Mouse (Mus musculus): ENCODE data around the gene Ppcs. TPM values are rescaled to one million over a fixed set of nuclear protein-coding genes. Genes with fewer than 3 reads are reported as not detected.

Ppcs gene
- polyA plus RNA-seq, 1 experiment from 2014 or later, result 29.7 TPM

GRCm38 (mm10) chr4:119412791-119413190, 9.4 kb downstream of the Ppcs start:
- no peak for DNase-seq (ENCODE audit: low spot score)
- peaks cover 15% of the 10 kb centered on the region for H3K4me1 ChIP-seq (replicated peaks)
- no peak overlapping the region for H3K27ac ChIP-seq
- H3K27me3 ChIP-seq (ENCODE audit: insufficient read depth, poor library complexity, severe bottlenecking), result peaks cover 7% of the 10 kb centered on the region
- H3K9me3 ChIP-seq, result no peaks in the 10 kb centered on the region
- H3K4me3 ChIP-seq, result no peak overlapping the region
- 80% methylated on average over 6 of the region's 6 CpGs for WGBS
- H3K36me3 ChIP-seq, result no peaks in the 10 kb centered on the region

GRCm38 (mm10) chr4:119411877-119412650, 10.2 kb downstream of the Ppcs start:
- no peaks in the 10 kb centered on the region for H3K36me3 ChIP-seq
- WGBS, result 79% methylated on average over 12 of the region's 12 CpGs
- peaks cover 15% of the 10 kb centered on the region for H3K4me1 ChIP-seq (replicated peaks)
- H3K27ac ChIP-seq, result no peak overlapping the region
- H3K9me3 ChIP-seq, result no peaks in the 10 kb centered on the region
- H3K4me3 ChIP-seq, result no peak overlapping the region
- DNase-seq (ENCODE audit: low spot score), result no peak
- H3K27me3 ChIP-seq (ENCODE audit: insufficient read depth, poor library complexity, severe bottlenecking), result peaks cover 3% of the 10 kb centered on the region

- no peaks in the 10 kb centered on the region for H3K4me1 ChIP-seq (replicated peaks)
- H3K9me3 ChIP-seq, result peaks cover 19% of the 10 kb centered on the region
- H3K27ac ChIP-seq, result no peak overlapping the region
- peaks cover 21% of the 10 kb centered on the region for H3K36me3 ChIP-seq
- H3K4me3 ChIP-seq, result no peak overlapping the region
- 70% methylated on average over 2 of the region's 2 CpGs for WGBS
- no peaks in the 10 kb centered on the region for H3K27me3 ChIP-seq (ENCODE audit: insufficient read depth, poor library complexity, severe bottlenecking)
- no peak for DNase-seq (ENCODE audit: low spot score)
These were observed 18.8 kb downstream of the Ppcs start for GRCm38 (mm10) chr4:119403431-119403830.

GRCm38 (mm10) chr4:119400896-119401295, 21.3 kb downstream of the Ppcs start:
- Histone ChIP-seq H3K4me3 (no peak overlapping the region), H3K27ac (no peak overlapping the region), H3K4me1 (replicated peaks) (no peaks in the 10 kb centered on the region), H3K9me3 (peaks cover 19% of the 10 kb centered on the region), H3K27me3 (ENCODE audit: insufficient read depth, poor library complexity, severe bottlenecking) (no peaks in the 10 kb centered on the region), H3K36me3 (peaks cover 21% of the 10 kb centered on the region)
- DNase-seq (ENCODE audit: low spot score), result no peak
- WGBS, result 62% methylated on average over 7 of the region's 7 CpGs

GRCm38 (mm10) chr4:119398751-119399150, 23.5 kb downstream of the Ppcs start:
- no peak overlapping the region for H3K4me3 ChIP-seq
- no peak for DNase-seq (ENCODE audit: low spot score)
- H3K9me3 ChIP-seq, result peaks cover 16% of the 10 kb centered on the region
- no peak overlapping the region for H3K27ac ChIP-seq
- H3K36me3 ChIP-seq, result peaks cover 17% of the 10 kb centered on the region
- WGBS, result 88% methylated on average over 7 of the region's 7 CpGs
- H3K27me3 ChIP-seq (ENCODE audit: insufficient read depth, poor library complexity, severe bottlenecking), result no peaks in the 10 kb centered on the region
- H3K4me1 ChIP-seq (replicated peaks), result no peaks in the 10 kb centered on the region

- Histone ChIP-seq H3K4me1 (replicated peaks) (0 out of 2 replicates have a peak, but pooled peaks cover 4% of the 10 kb centered on the region), H3K4me3 (no peak overlapping the region), H3K27ac (no peak overlapping the region), H3K9me3 (0 out of 2 replicates have a peak, but pooled peaks cover 4% of the 10 kb centered on the region), H3K27me3 (ENCODE audit: insufficient read depth, poor library complexity, severe bottlenecking) (no peaks in the 10 kb centered on the region), H3K36me3 (0 out of 2 replicates have a peak, but pooled peaks cover 3% of the 10 kb centered on the region)
- 96% methylated on average over 1 of the region's 1 CpGs for WGBS
- DNase-seq (ENCODE audit: low spot score), result peak; percentile 36
These were observed 31.9 kb downstream of the Ppcs start for GRCm38 (mm10) chr4:119390369-119390768.

- 51% methylated on average over 3 of the region's 3 CpGs for WGBS
- 0 out of 2 replicates have a peak, but pooled peaks cover 3% of the 10 kb centered on the region for H3K36me3 ChIP-seq
- no peak overlapping the region for H3K27ac ChIP-seq
- 0 out of 2 replicates have a peak, but pooled peaks cover 4% of the 10 kb centered on the region for H3K9me3 ChIP-seq
- H3K4me1 ChIP-seq (replicated peaks), result 0 out of 2 replicates have a peak, but pooled peaks cover 4% of the 10 kb centered on the region
- peak; percentile 5 for DNase-seq (ENCODE audit: low spot score)
- H3K27me3 ChIP-seq (ENCODE audit: insufficient read depth, poor library complexity, severe bottlenecking), result no peaks in the 10 kb centered on the region
- no peak overlapping the region for H3K4me3 ChIP-seq
These were observed 33.0 kb downstream of the Ppcs start for GRCm38 (mm10) chr4:119389184-119389583.

- DNase-seq (ENCODE audit: low spot score), result no peak
- no peak overlapping the region for H3K4me3 ChIP-seq
- H3K27me3 ChIP-seq (ENCODE audit: insufficient read depth, poor library complexity, severe bottlenecking), result no peaks in the 10 kb centered on the region
- H3K36me3 ChIP-seq, result no peaks in the 10 kb centered on the region
- no peak overlapping the region for H3K27ac ChIP-seq
- no peaks in the 10 kb centered on the region for H3K4me1 ChIP-seq (replicated peaks)
- 78% methylated on average over 7 of the region's 7 CpGs for WGBS
- H3K9me3 ChIP-seq, result no peaks in the 10 kb centered on the region
These were observed 40.6 kb downstream of the Ppcs start for GRCm38 (mm10) chr4:119381471-119382190.

- 86% methylated on average over 6 of the region's 6 CpGs for WGBS
- no peak overlapping the region for H3K4me3 ChIP-seq
- H3K27ac ChIP-seq, result no peak overlapping the region
- 0 out of 2 replicates have a peak, but pooled peaks cover 4% of the 10 kb centered on the region for H3K9me3 ChIP-seq
- no peaks in the 10 kb centered on the region for H3K36me3 ChIP-seq
- no peak for DNase-seq (ENCODE audit: low spot score)
- no peaks in the 10 kb centered on the region for H3K27me3 ChIP-seq (ENCODE audit: insufficient read depth, poor library complexity, severe bottlenecking)
- H3K4me1 ChIP-seq (replicated peaks), result no peaks in the 10 kb centered on the region
These were observed 52.8 kb downstream of the Ppcs start for GRCm38 (mm10) chr4:119369460-119369859.

Other genes starting within 250 kb of the Ppcs start
- gene Zfp691, start 248.2 kb downstream of the Ppcs start, polyA plus RNA-seq (2016; fragmentation: Nextera tagmentation; extraction: Ambion mirVana), result 10.0 and 11.0 TPM in 2 replicates
- 7.0 and 12.1 TPM in 2 replicates for gene Ermap, start 232.4 kb downstream of the Ppcs start, polyA plus RNA-seq (2016; fragmentation: Nextera tagmentation; extraction: Ambion mirVana)
- gene Svbp, start 227.1 kb downstream of the Ppcs start, polyA plus RNA-seq (2016; fragmentation: Nextera tagmentation; extraction: Ambion mirVana), result 149 and 182 TPM in 2 replicates
- gene Tmem269, start 204.2 kb downstream of the Ppcs start, polyA plus RNA-seq (2016; fragmentation: Nextera tagmentation; extraction: Ambion mirVana), result 0.25 TPM in 1 of 2 replicates, not detected in the other
- gene AU022252, start 189.7 kb downstream of the Ppcs start, polyA plus RNA-seq (2016; fragmentation: Nextera tagmentation; extraction: Ambion mirVana), result 42.0 and 43.5 TPM in 2 replicates
- gene P3h1, start 189.5 kb downstream of the Ppcs start, polyA plus RNA-seq (2016; fragmentation: Nextera tagmentation; extraction: Ambion mirVana), result 16.1 and 18.2 TPM in 2 replicates
- 0.34 TPM in 1 of 2 replicates, not detected in the other for gene Cldn19, start 167.0 kb downstream of the Ppcs start, polyA plus RNA-seq (2016; fragmentation: Nextera tagmentation; extraction: Ambion mirVana)
- 985 and 1,002 TPM in 2 replicates for gene Ybx1, start 127.8 kb downstream of the Ppcs start, polyA plus RNA-seq (2016; fragmentation: Nextera tagmentation; extraction: Ambion mirVana)
- 124 and 139 TPM in 2 replicates for gene Ppih, start 101.9 kb downstream of the Ppcs start, polyA plus RNA-seq (2016; fragmentation: Nextera tagmentation; extraction: Ambion mirVana)
- 6.6 and 11.0 TPM in 2 replicates for gene Ccdc30, start 6.9 kb downstream of the Ppcs start, polyA plus RNA-seq (2016; fragmentation: Nextera tagmentation; extraction: Ambion mirVana)
- gene Zmynd12, start 394 bp upstream of the Ppcs start, polyA plus RNA-seq (2016; fragmentation: Nextera tagmentation; extraction: Ambion mirVana), result 0.15 and 0.60 TPM in 2 replicates
- gene Rimkla, start 70.2 kb upstream of the Ppcs start, polyA plus RNA-seq (2016; fragmentation: Nextera tagmentation; extraction: Ambion mirVana), result 3.6 and 4.6 TPM in 2 replicates
- 17.7 and 19.5 TPM in 2 replicates for gene Foxj3, start 114.6 kb upstream of the Ppcs start, polyA plus RNA-seq (2016; fragmentation: Nextera tagmentation; extraction: Ambion mirVana)
- 1.9 and 2.1 TPM in 2 replicates for gene Frg2f1, start 117.1 kb upstream of the Ppcs start, polyA plus RNA-seq (2016; fragmentation: Nextera tagmentation; extraction: Ambion mirVana)
- gene Guca2a, start 215.3 kb upstream of the Ppcs start, polyA plus RNA-seq (2016; fragmentation: Nextera tagmentation; extraction: Ambion mirVana), result not detected in 2 replicates
- not detected in 2 replicates for gene Guca2b, start 236.5 kb upstream of the Ppcs start, polyA plus RNA-seq (2016; fragmentation: Nextera tagmentation; extraction: Ambion mirVana)

All from hindbrain, embryonic 10.5 days (tissue).